Mouse (Mus musculus) thymus, adult 2 months (tissue): ENCODE results near the gene Prickle2. TPM values are rescaled to one million over a fixed set of nuclear protein-coding genes. Genes with fewer than 3 reads are reported as not detected.

Source experiments
- DNase-seq: peaks from one replicate; pipeline ENCODE4 v3.0.0; 2021
- H3K27ac ChIP-seq: fragments of 200-500 bp; 2 replicates; pipeline ENCODE4 v1.5.1; 2012; ENCODE audit warnings: low read length, control low read depth; ENCODE audit not compliant: control insufficient read depth, insufficient read depth
- H3K27me3 ChIP-seq: fragments of 200-500 bp; 2 replicates; pipeline ENCODE4 v1.6.1; 2012; ENCODE audit warnings: mild to moderate bottlenecking, low read length, moderate library complexity, mixed read lengths; ENCODE audit not compliant: control insufficient read depth, insufficient read depth
- H3K36me3 ChIP-seq: fragments of 200-500 bp; 2 replicates; pipeline ENCODE4 v1.6.1; 2012; ENCODE audit warnings: mild to moderate bottlenecking, low read length, moderate library complexity; ENCODE audit not compliant: control insufficient read depth, insufficient read depth
- H3K4me1 ChIP-seq: fragments of 200-500 bp; replicated peaks from 2 replicates; pipeline ENCODE4 v1.6.1; 2012; ENCODE audit warnings: low read length; ENCODE audit not compliant: control insufficient read depth, insufficient read depth
- H3K4me3 ChIP-seq: fragments of 200-500 bp; 2 replicates; pipeline ENCODE4 v1.5.1; 2012; ENCODE audit warnings: mild to moderate bottlenecking, low read length, control low read depth, moderate library complexity; ENCODE audit not compliant: control insufficient read depth, insufficient read depth
- CTCF ChIP-seq: fragments of 200-500 bp; IDR thresholded peaks from 2 replicates; pipeline ENCODE4 v1.5.1; 2012; ENCODE audit warnings: mild to moderate bottlenecking, control low read depth, low read length, moderate library complexity, borderline replicate concordance; ENCODE audit not compliant: control insufficient read depth, poor library complexity, insufficient read depth; ENCODE audit errors: extremely low read depth
- POLR2A ChIP-seq: fragments of 200-500 bp; IDR thresholded peaks from 2 replicates; pipeline ENCODE4 v1.6.1; 2012; ENCODE audit warnings: mild to moderate bottlenecking, low read length, control low read depth, moderate library complexity; ENCODE audit not compliant: control insufficient read depth, poor library complexity, insufficient read depth; ENCODE audit errors: extremely low read depth
- WGBS: fragments of 180-500 bp; shearing (Covaris S2); methylation state at CpG from one replicate; pipeline ENCODE4 v1.1.7; 2018; 5-methylcytosine and 5-hydroxymethylcytosine counted together
- polyA plus RNA-seq: library from polyadenylated mRNA; depleted of rRNA; stranded (reverse); fragments of >200 nt; gene quantifications from 2 replicates; pipeline ENCODE4 v1.2.3, GENCODE M21; 2012

Prickle2 gene
- polyA plus RNA-seq, 1 experiment: 0.50 TPM

- no peaks in the 10 kb centered on the region for H3K27me3 ChIP-seq
- TF ChIP-seq CTCF (no peak), POLR2A (no peak)
- WGBS: 85% methylated on average over 1 of the region's 1 CpGs
Measured at GRCm38 (mm10) chr6:92649063-92649462, 56.9 kb downstream of the Prickle2 start.

GRCm38 (mm10) chr6:92648571-92648970 is 57.4 kb downstream of the Prickle2 start:
- Histone ChIP-seq H3K36me3 (no peaks in the 10 kb centered on the region), H3K4me3 (no peak overlapping the region), H3K27ac (no peak overlapping the region), H3K27me3 (no peaks in the 10 kb centered on the region), H3K4me1 (no peaks in the 10 kb centered on the region)
- 64% methylated on average over 2 of the region's 2 CpGs for WGBS
- TF ChIP-seq CTCF: no peak
- TF ChIP-seq POLR2A: no peak
- no peak for DNase-seq

More at GRCm38 (mm10) chr6:92649063-92649462, 56.9 kb downstream of the Prickle2 start:
- Histone ChIP-seq H3K27ac (no peak overlapping the region), H3K36me3 (no peaks in the 10 kb centered on the region), H3K4me1 (no peaks in the 10 kb centered on the region), H3K4me3 (no peak overlapping the region)
- DNase-seq: no peak

GRCm38 (mm10) chr6:92642929-92643328 is 63.0 kb downstream of the Prickle2 start:
- Histone ChIP-seq H3K4me1 (no peaks in the 10 kb centered on the region), H3K36me3 (no peaks in the 10 kb centered on the region), H3K4me3 (no peak overlapping the region), H3K27ac (no peak overlapping the region), H3K27me3 (no peaks in the 10 kb centered on the region)
- DNase-seq: no peak
- TF ChIP-seq POLR2A (no peak), CTCF (no peak)
- WGBS: 86% methylated on average over 1 of the region's 1 CpGs

GRCm38 (mm10) chr6:92641956-92642355 is 64.0 kb downstream of the Prickle2 start:
- 89% methylated on average over 7 of the region's 7 CpGs for WGBS
- no peak for TF ChIP-seq POLR2A
- no peak for TF ChIP-seq CTCF
- Histone ChIP-seq H3K4me3 (no peak overlapping the region), H3K27me3 (no peaks in the 10 kb centered on the region), H3K36me3 (no peaks in the 10 kb centered on the region), H3K27ac (no peak overlapping the region), H3K4me1 (no peaks in the 10 kb centered on the region)
- no peak for DNase-seq

GRCm38 (mm10) chr6:92640896-92641295 is 65.1 kb downstream of the Prickle2 start:
- no peaks in the 10 kb centered on the region for H3K4me1 ChIP-seq
- WGBS: 95% methylated on average over 2 of the region's 2 CpGs
- H3K27ac ChIP-seq: no peak overlapping the region
- H3K4me3 ChIP-seq: no peak overlapping the region
- no peak for DNase-seq
- no peaks in the 10 kb centered on the region for H3K36me3 ChIP-seq
- TF ChIP-seq CTCF (no peak), POLR2A (no peak)
- H3K27me3 ChIP-seq: no peaks in the 10 kb centered on the region

- no peaks in the 10 kb centered on the region for H3K4me1 ChIP-seq
- no peak for DNase-seq
- TF ChIP-seq POLR2A (no peak), CTCF (no peak)
- WGBS: 76% methylated on average over 1 of the region's 1 CpGs
- H3K27me3 ChIP-seq: no peaks in the 10 kb centered on the region
- no peak overlapping the region for H3K27ac ChIP-seq
- no peak overlapping the region for H3K4me3 ChIP-seq
- no peaks in the 10 kb centered on the region for H3K36me3 ChIP-seq
Measured at GRCm38 (mm10) chr6:92636431-92636830, 69.5 kb downstream of the Prickle2 start.

GRCm38 (mm10) chr6:92634876-92635468 is 71.0 kb downstream of the Prickle2 start:
- Histone ChIP-seq H3K4me3 (no peak overlapping the region), H3K27me3 (no peaks in the 10 kb centered on the region), H3K4me1 (no peaks in the 10 kb centered on the region), H3K27ac (no peak overlapping the region), H3K36me3 (no peaks in the 10 kb centered on the region)
- TF ChIP-seq CTCF (no peak), POLR2A (no peak)
- 88% methylated on average over 6 of the region's 6 CpGs for WGBS
- DNase-seq: no peak
